Mouse (Mus musculus) adrenal gland, postnatal 4 days (tissue): ENCODE measurements around the gene Klra8. TPM values are rescaled to one million over a fixed set of nuclear protein-coding genes. Genes with fewer than 3 reads are reported as not detected.
"Not testable (repeated sequence)": the region's sequence is repeated elsewhere in the genome, so short reads cannot be mapped to it uniquely, and the experiment has no call there.

ENCODE experiments used
- DNase-seq, 2 experiments: peaks; one replicate each; pipeline ENCODE4 v3.0.0; 2021 to 2022; ENCODE audit warnings: low spot score in 2 of 2, mixed read lengths in 2 of 2
- long read RNA-seq, 2 experiments: library from polyadenylated mRNA; stranded (forward); transcript quantifications; one replicate each; pipeline ENCODE4 v2.0.0; 2021
- total RNA-seq, 2 experiments: library from RNA; stranded (reverse); gene quantifications; 2 replicates each; pipeline ENCODE4 v1.2.3; 2021

The Klra8 gene
- not detected for total RNA-seq
- long read RNA-seq, experiment 1 = 0 reads
- long read RNA-seq, experiment 2 = 0 reads

DNA sequence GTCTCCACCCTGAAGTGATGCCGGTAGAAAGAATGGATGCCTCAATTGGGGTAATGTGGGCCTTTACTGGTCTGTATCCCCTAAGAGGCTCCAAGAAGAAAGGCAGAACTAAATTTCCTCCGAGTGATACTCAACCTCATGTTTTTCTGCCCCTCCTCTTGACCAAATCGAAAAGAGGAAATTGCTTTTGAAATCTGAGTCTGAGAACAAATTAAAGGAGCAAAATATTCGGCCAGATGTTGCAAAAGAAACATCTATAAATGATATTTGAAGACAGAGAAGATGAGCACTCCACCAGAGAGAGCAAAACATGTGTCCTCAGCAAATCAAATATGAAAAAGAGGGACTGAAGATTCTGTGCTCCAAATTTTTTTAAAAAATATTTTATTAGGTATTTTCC lies at the start of gene Klra8:
Gene Klra8, minus strand, starts transcription at position 101 of the 400 bp plus-strand sequence.
- DNase-seq = not testable (repeated sequence)

DNA sequence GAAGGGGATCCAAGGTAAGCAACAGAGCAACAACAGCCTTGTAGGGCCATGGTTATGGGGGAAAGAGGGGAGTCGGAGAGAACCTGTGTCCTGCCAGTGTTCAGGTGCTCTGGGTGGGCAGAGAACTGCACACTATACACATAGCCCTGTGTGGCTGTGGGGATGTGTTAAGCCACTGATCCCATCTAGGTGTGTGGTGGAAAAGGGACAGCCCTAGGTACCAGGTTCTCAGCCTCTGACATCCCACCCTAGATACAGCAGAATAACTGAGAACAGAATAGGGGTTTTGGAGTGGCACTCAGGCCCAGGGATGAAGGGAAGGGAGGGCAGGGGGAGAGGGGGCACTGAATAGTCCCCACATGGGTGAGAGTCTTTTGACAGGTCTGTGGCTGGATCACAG lies 19.2 kb downstream of the Klra8 start:
- no peak for DNase-seq

DNA sequence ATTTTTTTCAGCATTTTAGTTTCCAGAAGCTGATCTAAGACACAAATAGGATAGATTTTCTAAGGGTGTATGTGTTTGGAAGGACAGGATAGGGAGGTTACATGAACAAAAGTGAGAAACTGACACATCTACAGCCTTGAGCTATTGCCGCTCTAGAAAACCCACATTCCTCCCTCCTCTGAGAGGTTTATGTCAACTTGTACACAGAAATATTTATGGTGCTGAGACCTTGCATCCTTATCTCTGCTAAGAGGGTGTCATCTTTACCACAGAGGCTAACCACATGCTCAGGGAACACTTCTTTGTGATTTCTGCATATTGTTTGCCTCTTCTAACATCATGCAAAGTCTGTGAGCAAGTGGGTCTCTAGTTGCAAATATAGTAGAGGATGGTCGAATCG lies 27.0 kb downstream of the Klra8 start:
- not testable (repeated sequence) for DNase-seq

DNA sequence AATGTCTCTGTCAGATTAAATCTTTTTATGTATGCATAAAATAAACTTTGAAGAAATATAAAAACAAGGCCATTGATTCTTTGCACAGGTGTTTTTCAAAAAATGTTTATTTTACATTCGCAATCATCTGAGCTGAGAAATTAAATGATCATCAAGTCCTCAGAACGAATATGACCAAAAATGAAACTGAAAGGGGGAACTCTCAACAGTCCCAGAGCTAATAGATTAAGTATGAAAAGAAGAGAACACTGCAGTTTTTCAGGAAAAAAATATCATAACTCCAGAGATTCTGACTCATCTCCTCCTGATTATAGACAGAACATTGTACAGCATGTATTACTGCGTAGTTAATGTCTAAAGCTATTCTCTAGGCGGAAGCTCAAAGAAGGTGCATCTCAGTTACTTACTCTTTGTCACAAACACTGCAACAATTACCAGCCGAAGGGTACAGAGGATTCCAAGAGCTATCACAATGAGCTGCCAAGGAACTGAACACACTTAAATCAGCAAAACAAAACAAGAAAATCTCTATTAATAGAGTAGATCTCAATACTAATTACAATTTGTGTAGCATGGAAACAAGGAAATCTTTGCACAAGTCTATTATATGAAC lies 37.3 kb downstream of the Klra8 start:
- no peak for DNase-seq

DNA sequence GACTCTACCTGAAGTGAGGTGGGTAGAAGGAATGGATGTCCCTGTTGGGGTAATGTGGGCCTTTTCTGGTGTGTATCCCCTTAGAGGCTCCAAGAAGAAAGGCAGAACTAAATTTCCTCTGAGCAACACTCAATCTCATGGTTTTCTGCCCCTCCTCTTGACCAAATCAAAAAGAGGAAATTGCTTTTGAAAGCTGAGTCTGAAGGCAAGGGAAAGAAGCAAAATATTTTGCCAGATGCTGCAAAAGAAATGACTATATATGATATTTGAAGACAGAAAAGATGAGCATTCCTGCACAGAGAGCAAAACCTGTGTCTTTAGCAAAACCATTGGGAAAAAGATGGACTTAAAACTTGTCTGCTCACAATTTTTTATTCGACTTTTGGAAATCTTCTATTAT lies 62.5 kb downstream of the Klra8 start, which contains the start of gene Klra4:
Gene Klra4, minus strand, starts transcription at position 101 of the 400 bp plus-strand sequence.
- not testable (repeated sequence) for DNase-seq

Other genes starting within 250 kb of the Klra8 start
- not detected for gene Klra5, start 212.2 kb downstream of the Klra8 start, total RNA-seq
- gene Klra6, start 102.9 kb downstream of the Klra8 start, total RNA-seq = not detected
- gene Klra4, start 62.6 kb downstream of the Klra8 start, total RNA-seq = not detected
- not detected for gene Klra9, start 63.2 kb upstream of the Klra8 start, total RNA-seq
- gene Klra7, start 103.4 kb upstream of the Klra8 start, total RNA-seq = not detected
- not detected for gene Klra10, start 152.0 kb upstream of the Klra8 start, total RNA-seq
- not detected for gene Klra3, start 207.7 kb upstream of the Klra8 start, total RNA-seq